Mouse (Mus musculus) forebrain, embryonic 10.5 days (tissue): ENCODE measurements around the gene Ggct. TPM values are rescaled to one million over a fixed set of nuclear protein-coding genes. Genes with fewer than 3 reads are reported as not detected.
"Not testable (repeated sequence)": the region's sequence is repeated elsewhere in the genome, so short reads cannot be mapped to it uniquely, and the experiment has no call there.

Source experiments
- DNase-seq: peaks from one replicate; pipeline ENCODE4 v3.0.0-alpha.2; 2017; ENCODE audit warnings: low spot score; ENCODE audit errors: extremely low spot score
- H3K27ac ChIP-seq: fragments of 300-500 bp; sonication (generic); 2 replicates; pipeline ENCODE4 v1.5.1; 2016; ENCODE audit warnings: mild to moderate bottlenecking
- H3K27me3 ChIP-seq: fragments of 300-500 bp; sonication (generic); 2 replicates; pipeline ENCODE4 v1.6.1; 2016; ENCODE audit warnings: mild to moderate bottlenecking; ENCODE audit not compliant: poor library complexity, severe bottlenecking
- H3K36me3 ChIP-seq: fragments of 300-500 bp; sonication (generic); replicated peaks from 2 replicates; pipeline ENCODE4 v1.6.1; 2016; ENCODE audit warnings: mild to moderate bottlenecking, moderate library complexity
- H3K4me1 ChIP-seq: fragments of 300-500 bp; sonication (generic); 2 replicates; pipeline ENCODE4 v1.6.1; 2016
- H3K4me3 ChIP-seq: fragments of 300-500 bp; sonication (generic); 2 replicates; pipeline ENCODE4 v1.5.1; 2016; ENCODE audit warnings: mild to moderate bottlenecking, moderate library complexity
- H3K9me3 ChIP-seq: fragments of 300-500 bp; sonication (generic); 2 replicates; pipeline ENCODE4 v1.6.1; 2016; ENCODE audit warnings: mild to moderate bottlenecking, moderate library complexity
- WGBS: fragments of 180-500 bp; shearing (Covaris S2); methylation state at CpG from one replicate; pipeline ENCODE4 v1.1.7; 2016; 5-methylcytosine and 5-hydroxymethylcytosine counted together
- polyA plus RNA-seq: library from polyadenylated mRNA; unstranded; fragments of >200 nt; fragmentation: Nextera tagmentation; extraction: Ambion mirVana; gene quantifications from 2 replicates; pipeline ENCODE4 v1.2.1, GENCODE M21; 2016

Gene Ggct
- polyA plus RNA-seq, 1 experiment from 2014 or later: 8.9 TPM

- Histone ChIP-seq H3K4me1 (no peaks in the 10 kb centered on the region), H3K36me3 (no peaks in the 10 kb centered on the region), H3K27ac (no peak overlapping the region), H3K27me3 (no peaks in the 10 kb centered on the region), H3K9me3 (no peaks in the 10 kb centered on the region; the same call in 1 of the 2 replicates), H3K4me3 (no peak overlapping the region)
- no peak for DNase-seq
- WGBS: 88% methylated on average over 8 of the region's 8 CpGs
Observed at GRCm38 (mm10) chr6:54957655-54958054, 35.1 kb downstream of the Ggct start.

GRCm38 (mm10) chr6:54956425-54956824 lies 36.3 kb downstream of the Ggct start:
- no peak overlapping the region for H3K27ac ChIP-seq
- no peak for DNase-seq
- WGBS: 98% methylated on average over 1 of the region's 1 CpGs
- no peak overlapping the region for H3K4me3 ChIP-seq
- H3K4me1 ChIP-seq: no peaks in the 10 kb centered on the region
- no peaks in the 10 kb centered on the region for H3K27me3 ChIP-seq
- no peaks in the 10 kb centered on the region for H3K36me3 ChIP-seq
- no peaks in the 10 kb centered on the region; the same call in 1 of the 2 replicates for H3K9me3 ChIP-seq

- H3K36me3 ChIP-seq: no peaks in the 10 kb centered on the region
- H3K27me3 ChIP-seq: no peaks in the 10 kb centered on the region
- no peak overlapping the region for H3K27ac ChIP-seq
- H3K4me3 ChIP-seq: no peak overlapping the region
- DNase-seq: no peak
- no peaks in the 10 kb centered on the region; the same call in 1 of the 2 replicates for H3K9me3 ChIP-seq
- H3K4me1 ChIP-seq: no peaks in the 10 kb centered on the region
Observed at GRCm38 (mm10) chr6:54955949-54956348, 36.8 kb downstream of the Ggct start.

- Histone ChIP-seq H3K9me3 (no peaks in the 10 kb centered on the region; the same call in 1 of the 2 replicates), H3K36me3 (no peaks in the 10 kb centered on the region), H3K4me1 (no peaks in the 10 kb centered on the region), H3K27ac (no peak overlapping the region), H3K27me3 (no peaks in the 10 kb centered on the region), H3K4me3 (no peak overlapping the region)
- 87% methylated on average over 10 of the region's 10 CpGs for WGBS
- no peak for DNase-seq
Observed at GRCm38 (mm10) chr6:54954659-54955414, 37.9 kb downstream of the Ggct start.

GRCm38 (mm10) chr6:54953399-54953798 lies 39.4 kb downstream of the Ggct start:
- H3K4me1 ChIP-seq, H3K9me3 ChIP-seq, H3K27me3 ChIP-seq, H3K4me3 ChIP-seq, H3K27ac ChIP-seq, H3K36me3 ChIP-seq, DNase-seq: not testable (repeated sequence)
- WGBS: 82% methylated on average over 4 of the region's 4 CpGs

GRCm38 (mm10) chr6:54952542-54952941 lies 40.2 kb downstream of the Ggct start:
- DNase-seq: no peak
- Histone ChIP-seq H3K36me3 (no peaks in the 10 kb centered on the region), H3K4me1 (no peaks in the 10 kb centered on the region), H3K9me3 (no peaks in the 10 kb centered on the region; the same call in 1 of the 2 replicates), H3K27me3 (no peaks in the 10 kb centered on the region), H3K27ac (no peak overlapping the region), H3K4me3 (no peak overlapping the region)
- 94% methylated on average over 3 of the region's 3 CpGs for WGBS

GRCm38 (mm10) chr6:54948682-54949081 lies 44.1 kb downstream of the Ggct start:
- DNase-seq: no peak
- Histone ChIP-seq H3K27me3 (peaks cover 18% of the 10 kb centered on the region), H3K27ac (no peak overlapping the region), H3K9me3 (no peaks in the 10 kb centered on the region; the same call in 1 of the 2 replicates), H3K4me3 (no peak overlapping the region), H3K4me1 (peaks cover 4% of the 10 kb centered on the region), H3K36me3 (no peaks in the 10 kb centered on the region)
- 85% methylated on average over 5 of the region's 5 CpGs for WGBS

- WGBS: 87% methylated on average over 4 of the region's 4 CpGs
- DNase-seq: no peak
- Histone ChIP-seq H3K4me3 (no peak overlapping the region), H3K9me3 (no peaks in the 10 kb centered on the region), H3K27ac (no peak overlapping the region), H3K4me1 (peaks cover 11% of the 10 kb centered on the region), H3K36me3 (no peaks in the 10 kb centered on the region), H3K27me3 (peaks cover 38% of the 10 kb centered on the region)
Observed at GRCm38 (mm10) chr6:54946241-54946953, 46.4 kb downstream of the Ggct start.

- 91% methylated on average over 16 of the region's 16 CpGs for WGBS
Observed at GRCm38 (mm10) chr6:54944551-54944950, 48.2 kb downstream of the Ggct start.

GRCm38 (mm10) chr6:54943753-54944152 lies 49.0 kb downstream of the Ggct start:
- H3K27me3 ChIP-seq: peaks cover 38% of the 10 kb centered on the region
- no peak overlapping the region for H3K4me3 ChIP-seq
- WGBS: 54% methylated on average over 24 of the region's 24 CpGs
- no peaks in the 10 kb centered on the region for H3K9me3 ChIP-seq
- peak overlapping the region; percentile 44; the same call in 1 of the 2 replicates for H3K27ac ChIP-seq
- no peaks in the 10 kb centered on the region for H3K36me3 ChIP-seq
- peaks cover 24% of the 10 kb centered on the region for H3K4me1 ChIP-seq
- no peak for DNase-seq

More at GRCm38 (mm10) chr6:54944551-54944950, 48.2 kb downstream of the Ggct start:
- no peak overlapping the region for H3K27ac ChIP-seq
- H3K4me3 ChIP-seq: no peak overlapping the region
- DNase-seq: no peak
- no peaks in the 10 kb centered on the region for H3K9me3 ChIP-seq
- H3K27me3 ChIP-seq: peaks cover 38% of the 10 kb centered on the region
- H3K36me3 ChIP-seq: no peaks in the 10 kb centered on the region
- peaks cover 21% of the 10 kb centered on the region for H3K4me1 ChIP-seq

GRCm38 (mm10) chr6:54943292-54943691 lies 49.5 kb downstream of the Ggct start:
- Histone ChIP-seq H3K27ac (0 out of 2 replicates have a peak overlapping the region, but pooled peaks have one; percentile 44), H3K4me3 (no peak overlapping the region), H3K27me3 (peaks cover 38% of the 10 kb centered on the region), H3K9me3 (no peaks in the 10 kb centered on the region), H3K36me3 (no peaks in the 10 kb centered on the region), H3K4me1 (peaks cover 24% of the 10 kb centered on the region)
- DNase-seq: peak; percentile 16
- 68% methylated on average over 16 of the region's 16 CpGs for WGBS

- WGBS: 96% methylated on average over 6 of the region's 6 CpGs
- H3K9me3 ChIP-seq: no peaks in the 10 kb centered on the region
- no peaks in the 10 kb centered on the region for H3K36me3 ChIP-seq
- peaks cover 38% of the 10 kb centered on the region for H3K27me3 ChIP-seq
- H3K27ac ChIP-seq: no peak overlapping the region
- no peak overlapping the region for H3K4me3 ChIP-seq
- no peak for DNase-seq
- H3K4me1 ChIP-seq: peaks cover 24% of the 10 kb centered on the region
Observed at GRCm38 (mm10) chr6:54941149-54941548, 51.6 kb downstream of the Ggct start.

GRCm38 (mm10) chr6:54940126-54940525 lies 52.6 kb downstream of the Ggct start:
- Histone ChIP-seq H3K36me3 (no peaks in the 10 kb centered on the region), H3K4me3 (no peak overlapping the region), H3K27me3 (peaks cover 35% of the 10 kb centered on the region), H3K9me3 (no peaks in the 10 kb centered on the region), H3K4me1 (peaks cover 24% of the 10 kb centered on the region), H3K27ac (no peak overlapping the region)
- 80% methylated on average over 7 of the region's 7 CpGs for WGBS
- DNase-seq: no peak
